Comparison of ENCODE assay signal across 10 mouse cellular contexts in the genomic region with DNA sequence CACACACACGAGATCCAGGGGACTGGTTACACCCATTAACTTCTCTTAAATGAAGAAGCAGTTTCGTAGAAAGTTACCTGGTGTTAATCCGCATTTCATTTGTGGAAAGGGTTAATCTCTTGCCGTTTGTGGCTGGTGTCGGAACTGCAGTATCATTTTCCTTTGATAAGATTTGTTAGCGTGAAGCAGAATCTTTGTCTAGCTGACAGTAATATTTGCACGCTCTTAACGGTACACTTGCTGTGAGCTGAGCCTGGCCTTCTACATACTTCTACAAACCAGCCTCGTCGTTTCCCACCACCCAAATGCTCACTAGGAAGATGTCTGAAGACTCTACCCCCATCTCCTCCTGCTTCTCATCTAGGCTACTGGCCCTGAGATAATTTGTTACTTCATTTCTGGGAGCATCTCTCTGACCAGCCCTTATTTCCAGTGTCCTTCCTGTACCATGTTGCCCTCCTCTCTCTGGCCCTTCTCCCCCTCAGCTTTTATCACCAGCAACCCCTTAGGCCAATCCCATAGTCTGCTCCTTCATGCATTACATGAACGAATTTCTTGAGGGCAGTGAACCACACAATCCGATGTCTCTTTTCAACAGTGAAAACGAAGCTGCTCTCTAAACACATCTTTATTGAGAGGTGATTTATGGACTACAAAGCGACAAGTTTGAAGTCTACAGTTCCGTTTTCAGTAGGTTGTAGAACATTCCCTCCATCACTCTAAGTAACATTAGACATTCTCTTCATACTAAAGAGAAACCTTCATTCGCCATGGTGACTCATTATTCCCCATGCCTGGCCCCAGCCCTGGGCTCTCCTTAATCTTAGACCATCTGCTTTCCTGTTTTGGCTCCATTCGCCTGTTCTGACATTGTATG. TPM values are rescaled to one million over a fixed set of nuclear protein-coding genes. Genes with fewer than 3 reads are reported as not detected.
A peak's percentile ranks its signal among the peaks of the same experiment; 100 is the strongest.
DNase-seq lines count a peak whose midpoint lies in the region; ATAC-seq lines count a peak whose summit lies in the region.
"Had no signal": no experiment of that assay in that cellular context is flagged by ENCODE, and none has a peak within 500 bp of the region (broad histone marks: within the 10 kb centered on the region; RNA-seq: fewer than 3 reads in every experiment).

No protein-coding gene starts in this region.

- H3K4me1 ChIP-seq in liver, embryonic 11.5 days (replicated peaks; ENCODE audit: control insufficient read depth, insufficient read depth, low read length): peaks cover 61% of the 10 kb centered on the region
- peaks cover 56% of the 10 kb centered on the region for H3K4me1 ChIP-seq in neural tube, embryonic 15.5 days

- DNase-seq in liver, embryonic 11.5 days (ENCODE audit: low spot score): no peak
- no peak for DNase-seq in liver
- peak; percentile 22 for DNase-seq in induced T-regulatory cell, adult 2 months (ENCODE audit: low read depth)
- no peak for DNase-seq in left cerebral cortex, postnatal 36 days (ENCODE audit: low spot score in 2 of 2)
- no peak for DNase-seq in spleen, postnatal 14 days (ENCODE audit: low spot score in 2 of 2)
- DNase-seq: layer of hippocampus, postnatal 36 days; right cerebral cortex, postnatal 25 days; thymus, postnatal 36 days had no signal

- WGBS in liver, embryonic 11.5 days: 34% methylated on average over 17 of the region's 17 CpGs
- WGBS in neural tube, embryonic 15.5 days: 24% methylated on average over 17 of the region's 17 CpGs

- no peaks in the 10 kb centered on the region for H3K36me3 ChIP-seq in liver, embryonic 11.5 days (ENCODE audit: control insufficient read depth, insufficient read depth, low read length)
- no peaks in the 10 kb centered on the region for H3K36me3 ChIP-seq in neural tube, embryonic 15.5 days

- H3K9ac ChIP-seq in liver, embryonic 11.5 days (ENCODE audit: low read depth, low read length): no peak overlapping the region
- H3K9ac ChIP-seq in neural tube, embryonic 15.5 days (replicated peaks): no peak overlapping the region

- intact Hi-C loops in left cerebral cortex, postnatal 36 days (cut with DNase I): loop anchor here (10.0 kb wide), 1 partner anchor 177 kb away; no protein-coding TSS in a partner anchor

- H3K27me3 ChIP-seq in liver, embryonic 11.5 days (replicated peaks; ENCODE audit: control insufficient read depth, insufficient read depth, low read length): no peaks in the 10 kb centered on the region
- no peaks in the 10 kb centered on the region for H3K27me3 ChIP-seq in neural tube, embryonic 15.5 days (replicated peaks)

- 0 out of 2 replicates have a peak overlapping the region, but pooled peaks have one; percentile 9 for H3K27ac ChIP-seq in liver, embryonic 11.5 days (ENCODE audit: low read depth, low read length)
- no peak overlapping the region for H3K27ac ChIP-seq in neural tube, embryonic 15.5 days (replicated peaks)

- no peaks in the 10 kb centered on the region for H3K9me3 ChIP-seq in liver, embryonic 11.5 days (ENCODE audit: control insufficient read depth, low read length)
- H3K9me3 ChIP-seq in neural tube, embryonic 15.5 days (replicated peaks): no peaks in the 10 kb centered on the region

- no peak overlapping the region for H3K4me3 ChIP-seq in liver, embryonic 11.5 days (ENCODE audit: low read depth, low read length)
- H3K4me3 ChIP-seq in neural tube, embryonic 15.5 days (replicated peaks): no peak overlapping the region

- H3K4me2 ChIP-seq in liver, embryonic 11.5 days: peak overlapping the region; percentile 45
- H3K4me2 ChIP-seq in neural tube, embryonic 15.5 days: no peak overlapping the region

- ATAC-seq in liver, embryonic 11.5 days (replicated peaks; ENCODE audit: low FRiP score): no peak
- ATAC-seq in common myeloid progenitor, adult 5-6 weeks (replicated peaks; ENCODE audit: low read depth, poor library complexity, severe bottlenecking): peak; percentile 19
- peak; percentile 18; the same call in 1 of the 2 replicates for ATAC-seq in neural tube, embryonic 15.5 days (ENCODE audit: low FRiP score)

RNA-seq across cellular contexts. Expression of a gene that starts 36.3 kb away (rescaled TPM):
- polyA plus RNA-seq in liver, embryonic 11.5 days (2014; fragmentation: Nextera tagmentation; extraction: Ambion mirVana): 109 and 113 TPM in 2 replicates
- total RNA-seq in common myeloid progenitor, adult 5-6 weeks (2017): 40.5 and 56.4 TPM in 2 replicates
- 93.9 and 97.1 TPM in 2 replicates for polyA plus RNA-seq in neural tube, embryonic 15.5 days (2015; fragmentation: Nextera tagmentation; extraction: Ambion mirVana)
- total RNA-seq in left cerebral cortex, postnatal 36 days (2021): 10 to 100 TPM; 72.5 to 79.6 TPM

RNA-seq across cellular contexts. Expression of a gene that starts 48.8 kb away (rescaled TPM):
- polyA plus RNA-seq in liver, embryonic 11.5 days (2014; fragmentation: Nextera tagmentation; extraction: Ambion mirVana): 16.8 and 16.9 TPM in 2 replicates
- 5.6 and 6.1 TPM in 2 replicates for total RNA-seq in common myeloid progenitor, adult 5-6 weeks (2017)
- 55.2 and 62.6 TPM in 2 replicates for polyA plus RNA-seq in neural tube, embryonic 15.5 days (2015; fragmentation: Nextera tagmentation; extraction: Ambion mirVana)
- 100 to 1,000 TPM; 209 to 247 TPM for total RNA-seq in left cerebral cortex, postnatal 36 days (2021)

Comparison
In these comparisons a context has a peak if more than half of its experiments do, and no peak if none do; other contexts are left out.
1. RNA of a gene that starts 48.8 kb away (total RNA-seq): 209 to 247 TPM in left cerebral cortex, postnatal 36 days; 5.6 to 6.1 TPM in common myeloid progenitor, adult 5-6 weeks; every median in the first group is over 10 times any median in the second.